Mouse (Mus musculus) 416B (cell line): ENCODE results near the gene Lrrc3b.

Experiments
- DNase-seq: peaks from one replicate; pipeline ENCODE4 v3.0.0; 2011; ENCODE audit warnings: low read depth

The Lrrc3b gene

DNA sequence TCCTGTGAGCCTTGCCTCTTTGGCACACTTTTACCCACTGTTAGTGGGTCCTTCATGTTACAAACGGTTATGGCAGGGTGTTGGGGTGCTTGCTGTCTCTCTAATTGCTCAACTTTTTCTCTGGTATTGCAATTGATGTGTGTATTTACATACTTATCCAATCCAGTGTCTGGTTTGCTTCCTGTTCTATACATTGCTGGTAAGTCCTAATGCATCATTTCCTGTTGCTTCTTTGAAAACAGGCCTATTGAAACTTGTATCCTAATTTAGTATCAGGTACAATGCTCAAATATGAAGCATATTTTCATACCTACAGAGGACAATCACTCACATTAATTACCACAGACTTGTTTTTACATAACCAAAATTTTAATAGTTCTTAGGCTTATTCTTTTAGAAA is 107.4 kb downstream of the Lrrc3b start:
- DNase-seq, result no peak

DNA sequence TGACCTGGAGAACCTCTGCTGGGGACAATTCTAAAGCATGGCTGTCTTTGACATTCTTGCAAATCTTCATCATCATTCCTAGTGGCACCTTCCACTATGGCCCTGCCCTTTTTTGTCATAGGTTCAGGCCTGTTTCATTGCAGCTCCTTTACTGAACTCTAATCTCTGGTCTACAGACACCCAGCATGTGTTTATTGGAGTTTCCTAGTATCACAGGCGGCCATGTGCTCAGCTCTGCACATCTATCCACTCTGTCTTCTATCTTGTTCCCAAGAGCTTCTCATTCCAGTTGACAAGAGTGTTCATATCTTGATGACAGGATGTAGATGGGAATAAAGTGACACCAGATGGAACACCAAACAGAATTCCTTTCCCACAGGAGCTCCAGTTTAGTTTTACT is 108.6 kb downstream of the Lrrc3b start:
- DNase-seq, result no peak

DNA sequence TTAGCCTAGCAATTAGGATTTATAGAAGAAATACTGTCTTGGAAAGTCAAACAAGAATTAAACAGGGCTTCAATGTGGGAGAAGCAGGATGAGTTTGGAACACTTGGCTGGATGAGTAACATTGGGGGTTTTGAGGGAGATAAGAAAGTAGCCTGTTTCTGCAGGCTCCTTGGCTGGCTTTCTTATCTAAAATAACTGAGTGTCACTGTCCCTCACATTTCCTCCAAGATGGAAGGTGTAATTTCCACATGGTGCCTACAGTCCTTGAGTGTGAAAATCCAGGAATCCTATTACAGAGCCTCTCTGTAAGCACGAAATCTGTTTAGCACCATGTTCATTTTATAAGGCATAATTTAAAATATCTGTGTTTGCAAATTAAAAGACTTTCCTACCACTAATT is 112.9 kb downstream of the Lrrc3b start:
- DNase-seq, result no peak

DNA sequence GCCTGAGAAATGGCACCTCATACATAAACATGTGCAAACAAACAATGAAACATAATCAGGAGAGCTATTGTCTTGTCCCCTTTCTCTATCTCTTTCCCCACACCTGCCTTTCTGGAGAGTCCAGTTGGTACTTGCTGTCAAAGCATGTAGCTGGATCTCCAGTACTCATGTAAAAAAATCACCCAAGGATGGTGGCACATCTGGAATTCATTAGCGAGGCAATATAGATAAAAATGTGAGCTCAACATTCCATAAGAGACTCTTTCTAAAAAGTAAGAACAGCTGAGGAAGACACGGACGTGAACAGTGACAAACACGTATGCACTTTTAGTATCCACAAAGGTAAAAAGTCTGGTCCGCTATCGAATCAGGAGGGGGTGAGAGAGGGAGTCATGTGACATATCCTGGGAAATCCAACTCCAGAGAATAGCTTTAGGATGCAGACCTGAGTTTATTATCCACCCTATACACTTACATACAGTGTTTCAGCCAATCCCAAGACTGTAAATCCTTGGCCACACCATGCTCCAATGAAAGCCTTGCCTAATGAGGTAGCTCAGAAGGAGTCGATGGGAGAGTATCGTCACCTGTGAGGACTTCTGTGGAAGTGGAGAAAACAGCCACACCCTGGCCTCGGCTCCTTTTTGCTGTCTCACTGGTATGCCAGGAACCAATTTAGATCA is 116.2 kb downstream of the Lrrc3b start:
- DNase-seq, result no peak

DNA sequence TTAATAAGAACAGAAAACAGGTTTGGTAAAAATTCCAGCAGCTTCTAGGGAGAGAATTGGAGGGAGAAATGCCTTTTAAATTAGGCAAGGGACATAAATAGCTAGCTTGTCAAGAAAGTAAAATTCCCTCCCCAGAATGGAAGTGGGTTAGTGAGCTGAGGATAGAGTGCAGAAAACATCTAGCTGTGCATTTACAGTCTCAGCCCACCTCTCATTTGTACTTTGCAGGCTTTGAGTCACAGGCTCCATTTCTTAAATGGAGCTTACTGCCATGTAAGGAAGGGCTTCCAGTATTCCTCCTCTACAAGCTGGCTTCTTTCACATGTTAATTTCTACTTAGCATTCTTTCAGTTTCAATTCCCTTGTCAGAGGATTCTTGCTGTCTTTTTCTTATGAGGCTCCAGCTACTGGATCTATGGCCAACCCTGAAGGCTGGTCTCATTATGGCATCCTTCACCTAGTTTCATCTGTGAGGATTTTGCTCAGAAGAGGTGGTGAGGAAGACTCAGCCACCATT is 119.3 kb downstream of the Lrrc3b start:
- no peak for DNase-seq

DNA sequence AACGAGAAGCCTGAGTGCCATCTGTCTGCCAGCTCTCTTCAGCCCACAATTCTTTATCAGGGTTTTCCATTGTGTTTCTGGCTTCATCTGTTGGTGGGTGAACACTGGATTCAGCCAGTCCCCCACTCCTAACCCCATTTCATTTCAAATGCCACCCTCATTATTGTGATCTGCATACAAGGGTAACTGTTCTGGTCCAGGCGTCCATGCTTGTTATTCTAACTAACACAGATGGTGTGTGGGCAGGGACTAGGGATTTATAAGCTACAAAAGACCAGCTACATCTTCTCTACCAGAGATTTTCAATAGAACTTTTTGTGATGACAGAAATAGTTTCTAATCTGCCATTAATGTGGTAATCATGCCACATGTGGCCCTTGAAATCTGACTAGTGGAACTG is 130.2 kb downstream of the Lrrc3b start:
- no peak for DNase-seq
